Mouse (Mus musculus): ENCODE data around the gene Aldh18a1. TPM values are rescaled to one million over a fixed set of nuclear protein-coding genes. Genes with fewer than 3 reads are reported as not detected.
"Not testable (repeated sequence)": the region's sequence is repeated elsewhere in the genome, so short reads cannot be mapped to it uniquely, and the experiment has no call there.

The Aldh18a1 gene
- total and polyA plus RNA-seq, 3 experiments: 24.9 to 111 (median 43.7) TPM

DNA sequence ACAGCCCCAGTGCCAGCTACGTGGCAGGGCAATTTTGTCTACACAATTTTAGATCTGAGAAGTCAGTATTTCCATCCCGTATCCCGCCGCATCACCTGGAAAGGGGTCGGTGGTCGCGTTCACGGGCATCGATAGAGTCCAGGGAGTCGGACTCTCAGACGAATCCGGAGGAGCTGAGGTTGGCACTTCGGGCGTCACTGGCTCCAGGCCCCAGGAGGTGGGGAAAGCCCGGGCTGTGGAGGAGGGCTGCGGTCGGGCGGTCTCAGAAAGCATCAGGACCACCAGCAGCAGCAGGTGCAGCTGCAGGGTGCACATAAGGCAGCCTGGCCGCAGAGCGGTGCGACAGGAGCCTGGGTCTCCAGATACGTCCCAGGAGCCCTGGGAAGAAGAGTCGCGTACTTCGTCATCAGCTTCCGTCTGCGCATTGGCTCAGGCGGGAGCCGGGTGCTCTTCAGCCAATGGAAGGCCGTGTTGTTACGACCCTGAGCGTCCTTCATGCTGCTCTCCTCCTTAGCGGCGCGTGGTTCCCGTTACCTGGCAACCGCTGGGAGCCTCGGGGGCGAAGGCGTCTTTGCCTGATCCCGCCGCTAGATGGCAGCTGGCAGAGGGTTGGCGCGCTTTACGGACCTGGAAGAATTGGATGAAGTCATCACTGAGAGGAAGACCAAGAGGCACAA lies 23.7 kb upstream of the Aldh18a1 start, which contains the start of the genes Tctn3 and Entpd1:
Tctn3 (minus strand) TSS at position 404 of the 677 bp plus-strand sequence.
Entpd1 (plus strand) TSS at position 537 of the 677 bp plus-strand sequence.
- Histone ChIP-seq H3K4me3 (ENCODE audit: low read depth, low read length) (peak within 1 kb of the TSS; percentile 91), H3K36me3 (replicated peaks) (peaks cover 35% of the 10 kb centered on the region), H3K4me1 (ENCODE audit: insufficient read depth, low read depth, low read length) (peaks cover 11% of the 10 kb centered on the region), H3K27me3 (ENCODE audit: insufficient read depth, low read length) (peaks cover 16% of the 10 kb centered on the region), H3K9me3 (replicated peaks) (no peaks in the 10 kb centered on the region)
- ATAC-seq (ENCODE audit: extremely low read depth, insufficient number of reproducible peaks, low FRiP score, poor library complexity, severe bottlenecking) (peak; percentile 100), DNase-seq (ENCODE audit: low spot score) (peak; percentile 100)
- TF ChIP-seq TAL1 (conservative IDR thresholded peaks at IDR 0.05; ENCODE audit: low read depth, low read length): no peak
- no peak for TF ChIP-seq GATA2 (IDR thresholded peaks at IDR 0.05; ENCODE audit: borderline replicate concordance, low read depth, low read length)
- no peak for TF ChIP-seq POLR2AphosphoS5 (IDR thresholded peaks at IDR 0.05; ENCODE audit: insufficient replicate concordance, low read depth, low read length)
- peak; percentile 79 for TF ChIP-seq CTCF (IDR thresholded peaks at IDR 0.05; ENCODE audit: low read depth, low read length)

- Histone ChIP-seq H3K9me3 (replicated peaks) (no peaks in the 10 kb centered on the region), H3K27me3 (ENCODE audit: insufficient read depth, low read length) (no peaks in the 10 kb centered on the region), H3K4me3 (ENCODE audit: low read depth, low read length) (no peak overlapping the region), H3K4me1 (ENCODE audit: insufficient read depth, low read depth, low read length) (peaks cover 11% of the 10 kb centered on the region), H3K36me3 (replicated peaks) (peaks cover 72% of the 10 kb centered on the region)
- DNase-seq (ENCODE audit: low spot score): no peak
- TF ChIP-seq POLR2AphosphoS5 (IDR thresholded peaks at IDR 0.05; ENCODE audit: insufficient replicate concordance, low read depth, low read length) (no peak), GATA1 (IDR thresholded peaks at IDR 0.05; ENCODE audit: borderline replicate concordance, low read length) (no peak)
- ATAC-seq (ENCODE audit: extremely low read depth, insufficient number of reproducible peaks, low FRiP score, poor library complexity, severe bottlenecking): no peak
These were observed 19.4 kb upstream of the Aldh18a1 start for GRCm38 (mm10) chr19:40607676-40608075.

GRCm38 (mm10) chr19:40605189-40605588 lies 16.9 kb upstream of the Aldh18a1 start:
- no peak overlapping the region for H3K4me3 ChIP-seq (ENCODE audit: low read depth, low read length)
- peaks cover 76% of the 10 kb centered on the region for H3K36me3 ChIP-seq (replicated peaks)

DNA sequence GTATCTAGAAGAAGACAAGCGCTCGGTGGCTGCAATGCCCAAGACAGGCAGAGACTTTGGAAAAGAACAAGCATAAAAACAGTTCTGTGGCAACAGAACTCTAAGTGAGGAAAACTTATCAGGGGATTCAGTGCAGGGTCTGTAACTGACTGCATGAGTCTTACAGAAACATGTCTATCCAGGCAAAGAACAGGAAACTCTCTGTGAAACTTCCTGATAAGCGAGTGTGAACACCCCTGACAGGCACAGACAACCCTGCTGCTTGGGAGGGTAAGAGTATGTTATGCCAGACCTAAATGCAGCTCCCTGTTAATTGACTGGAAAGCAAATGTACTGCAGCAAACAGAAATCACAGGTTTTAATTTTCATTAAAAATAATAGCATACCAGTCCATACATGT lies 13.6 kb upstream of the Aldh18a1 start:
- Histone ChIP-seq H3K4me3 (ENCODE audit: low read depth, low read length) (no peak overlapping the region), H3K9me3 (replicated peaks) (no peaks in the 10 kb centered on the region), H3K4me1 (ENCODE audit: insufficient read depth, low read depth, low read length) (no peaks in the 10 kb centered on the region), H3K36me3 (replicated peaks) (peaks cover 57% of the 10 kb centered on the region), H3K27me3 (ENCODE audit: insufficient read depth, low read length) (no peaks in the 10 kb centered on the region)
- no peak for DNase-seq (ENCODE audit: low spot score)
- ATAC-seq (ENCODE audit: extremely low read depth, insufficient number of reproducible peaks, low FRiP score, poor library complexity, severe bottlenecking): no peak
- TF ChIP-seq POLR2AphosphoS5 (IDR thresholded peaks at IDR 0.05; ENCODE audit: insufficient replicate concordance, low read depth, low read length): no peak
- no peak for TF ChIP-seq TAL1 (conservative IDR thresholded peaks at IDR 0.05; ENCODE audit: low read depth, low read length)
- TF ChIP-seq GATA1 (IDR thresholded peaks at IDR 0.05; ENCODE audit: borderline replicate concordance, low read length): no peak
- no peak for TF ChIP-seq CTCF (IDR thresholded peaks at IDR 0.05; ENCODE audit: low read depth, low read length)
- no peak for TF ChIP-seq GATA2 (IDR thresholded peaks at IDR 0.05; ENCODE audit: borderline replicate concordance, low read depth, low read length)

More at GRCm38 (mm10) chr19:40605189-40605588, 16.9 kb upstream of the Aldh18a1 start:
- TF ChIP-seq GATA2 (IDR thresholded peaks at IDR 0.05; ENCODE audit: borderline replicate concordance, low read depth, low read length) (no peak), POLR2AphosphoS5 (IDR thresholded peaks at IDR 0.05; ENCODE audit: insufficient replicate concordance, low read depth, low read length) (no peak), TAL1 (conservative IDR thresholded peaks at IDR 0.05; ENCODE audit: low read depth, low read length) (no peak), GATA1 (IDR thresholded peaks at IDR 0.05; ENCODE audit: borderline replicate concordance, low read length) (no peak), CTCF (IDR thresholded peaks at IDR 0.05; ENCODE audit: low read depth, low read length) (no peak)
- ATAC-seq (ENCODE audit: extremely low read depth, insufficient number of reproducible peaks, low FRiP score, poor library complexity, severe bottlenecking) (no peak), DNase-seq (ENCODE audit: low spot score) (no peak)
- no peaks in the 10 kb centered on the region for H3K27me3 ChIP-seq (ENCODE audit: insufficient read depth, low read length)
- no peaks in the 10 kb centered on the region for H3K4me1 ChIP-seq (ENCODE audit: insufficient read depth, low read depth, low read length)
- no peaks in the 10 kb centered on the region for H3K9me3 ChIP-seq (replicated peaks)

- DNase-seq (ENCODE audit: low spot score); H3K4me1 ChIP-seq (ENCODE audit: insufficient read depth, low read depth, low read length); H3K4me3 ChIP-seq (ENCODE audit: low read depth, low read length); H3K9me3 ChIP-seq (replicated peaks); ATAC-seq (ENCODE audit: extremely low read depth, insufficient number of reproducible peaks, low FRiP score, poor library complexity, severe bottlenecking); H3K27me3 ChIP-seq (ENCODE audit: insufficient read depth, low read length): not testable (repeated sequence)
- H3K36me3 ChIP-seq (replicated peaks): peaks cover 54% of the 10 kb centered on the region
These were observed 12.6 kb upstream of the Aldh18a1 start for GRCm38 (mm10) chr19:40600846-40601245.

DNA sequence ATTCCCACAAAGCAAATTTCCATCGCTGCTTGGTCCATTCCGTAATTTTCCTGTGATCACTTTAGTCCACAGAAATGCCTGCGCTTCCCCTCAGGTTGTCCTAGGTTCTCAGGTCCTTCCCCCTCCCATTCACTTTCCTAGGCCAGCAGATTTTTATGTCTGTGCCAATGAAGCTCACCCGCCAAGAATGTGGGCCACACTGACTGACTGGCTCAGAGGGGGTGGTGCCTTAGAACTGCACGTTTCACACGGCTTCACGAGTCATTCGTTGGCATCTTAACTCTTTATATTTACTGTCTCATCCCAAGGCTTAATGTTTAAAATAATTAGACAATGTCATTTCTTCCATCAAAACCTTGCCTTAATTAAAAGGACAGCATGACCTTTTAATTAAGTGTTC lies 7.6 kb upstream of the Aldh18a1 start:
- Histone ChIP-seq H3K4me3 (ENCODE audit: low read depth, low read length) (no peak overlapping the region), H3K9me3 (replicated peaks) (no peaks in the 10 kb centered on the region), H3K36me3 (replicated peaks) (peaks cover 33% of the 10 kb centered on the region), H3K4me1 (ENCODE audit: insufficient read depth, low read depth, low read length) (peaks cover 8% of the 10 kb centered on the region), H3K27me3 (ENCODE audit: insufficient read depth, low read length) (no peaks in the 10 kb centered on the region)
- no peak for DNase-seq (ENCODE audit: low spot score)
- TF ChIP-seq GATA2 (IDR thresholded peaks at IDR 0.05; ENCODE audit: borderline replicate concordance, low read depth, low read length) (no peak), GATA1 (IDR thresholded peaks at IDR 0.05; ENCODE audit: borderline replicate concordance, low read length) (no peak)
- no peak for ATAC-seq (ENCODE audit: extremely low read depth, insufficient number of reproducible peaks, low FRiP score, poor library complexity, severe bottlenecking)

DNA sequence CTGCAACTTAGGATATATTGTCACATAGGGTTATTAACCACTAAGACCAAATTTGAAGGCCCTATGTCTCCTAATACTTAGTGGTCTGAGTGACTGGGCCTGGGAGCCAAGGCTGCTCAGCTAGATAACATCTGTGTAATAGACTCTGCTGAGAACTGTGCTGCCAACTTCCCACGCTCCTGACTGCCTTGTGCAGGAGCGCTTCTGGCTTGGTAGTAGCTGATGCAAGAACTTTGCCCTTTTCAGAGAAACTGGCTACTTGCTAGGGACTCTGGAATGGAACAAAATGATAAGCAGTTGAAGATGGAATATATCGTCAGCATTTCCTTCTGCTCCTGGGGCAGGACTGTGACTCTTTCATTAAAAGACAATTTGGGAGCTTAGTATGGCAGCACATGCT lies 7.0 kb upstream of the Aldh18a1 start:
- TF ChIP-seq GATA1 (IDR thresholded peaks at IDR 0.05; ENCODE audit: borderline replicate concordance, low read length) (no peak), GATA2 (IDR thresholded peaks at IDR 0.05; ENCODE audit: borderline replicate concordance, low read depth, low read length) (no peak), CTCF (IDR thresholded peaks at IDR 0.05; ENCODE audit: low read depth, low read length) (no peak), POLR2AphosphoS5 (IDR thresholded peaks at IDR 0.05; ENCODE audit: insufficient replicate concordance, low read depth, low read length) (no peak), TAL1 (conservative IDR thresholded peaks at IDR 0.05; ENCODE audit: low read depth, low read length) (no peak)
- Histone ChIP-seq H3K4me1 (ENCODE audit: insufficient read depth, low read depth, low read length) (peaks cover 12% of the 10 kb centered on the region), H3K9me3 (replicated peaks) (no peaks in the 10 kb centered on the region), H3K36me3 (replicated peaks) (peaks cover 33% of the 10 kb centered on the region), H3K27me3 (ENCODE audit: insufficient read depth, low read length) (no peaks in the 10 kb centered on the region), H3K4me3 (ENCODE audit: low read depth, low read length) (no peak overlapping the region)
- DNase-seq (ENCODE audit: low spot score) (no peak), ATAC-seq (ENCODE audit: extremely low read depth, insufficient number of reproducible peaks, low FRiP score, poor library complexity, severe bottlenecking) (no peak)
